8 mouse cellular contexts compared by ENCODE assay signal in genomic region chr1:131555042-131555812, GRCm38 (mm10). TPM values are rescaled to one million over a fixed set of nuclear protein-coding genes. Genes with fewer than 3 reads are reported as not detected.
DNase-seq lines count a peak whose midpoint lies in the region; ATAC-seq and TF ChIP-seq lines count a peak whose summit lies in the region.

No protein-coding gene starts in this region.

- no peaks in the 10 kb centered on the region for H3K9me3 ChIP-seq in hindbrain, embryonic 14.5 days (ENCODE audit: control insufficient read depth, low read length)

- CTCF ChIA-PET in Patski (lab: Charles Lee): interaction anchor here (0.6 to 2.7 kb wide), 18 partner anchors 9 to 424 kb away, joined by 3 to 31 read pairs (median 3); no protein-coding TSS in a partner anchor

- no peaks in the 10 kb centered on the region for H3K27me3 ChIP-seq in Patski
- H3K27me3 ChIP-seq in hindbrain, embryonic 14.5 days (ENCODE audit: control insufficient read depth, insufficient read depth, low read length): no peaks in the 10 kb centered on the region

- 4% methylated on average over 13 of the region's 13 CpGs for WGBS in hindbrain, embryonic 14.5 days

- POLR2A ChIA-PET in Patski (lab: Charles Lee): no interaction called here

- no peak overlapping the region for H3K4me3 ChIP-seq in hindbrain, embryonic 14.5 days (replicated peaks; ENCODE audit: low read length)

- peak overlapping the region; percentile 45 for H3K4me2 ChIP-seq in hindbrain, embryonic 14.5 days (replicated peaks)

- H3K4me1 ChIP-seq in hindbrain, embryonic 14.5 days (replicated peaks; ENCODE audit: control insufficient read depth, insufficient read depth, low read length): peaks cover 5% of the 10 kb centered on the region; the same call in 1 of the 2 replicates

- peak overlapping the region; percentile 59 for H3K9ac ChIP-seq in hindbrain, embryonic 14.5 days

- in situ Hi-C loops in Patski (cut with MboI; ENCODE audit: low pct_unique_long_range_greater_than_20kb): no loop called here

- TF ChIP-seq CTCF in Patski (IDR thresholded peaks at IDR 0.05): peak; percentile 90

- ATAC-seq in Patski: peak; percentile 84
- ATAC-seq in hindbrain, embryonic 14.5 days (ENCODE audit: low FRiP score): peak; percentile 98

- no peak for DNase-seq in Patski (ENCODE audit: low read depth, low spot score)
- peak; percentile 87 to 91 for DNase-seq in cerebellum, postnatal 14 days
- peak; percentile 64 to 70 for DNase-seq in frontal cortex, postnatal 25 days (ENCODE audit: low spot score in 2 of 2)
- DNase-seq in hindbrain, embryonic 14.5 days (ENCODE audit: low spot score): peak; percentile 89
- peak; percentile 46 to 77 for DNase-seq in layer of hippocampus, postnatal 25 days (ENCODE audit: extremely low spot score in 1 of 2, low spot score in 1 of 2)
- DNase-seq in lung, postnatal 14 days: peak; percentile 84
- DNase-seq in retina, adult 2 months (ENCODE audit: low read depth, low spot score): peak; percentile 52
- DNase-seq in thymus, postnatal 25 days: peak; percentile 81

- no peaks in the 10 kb centered on the region for H3K36me3 ChIP-seq in hindbrain, embryonic 14.5 days (replicated peaks; ENCODE audit: control insufficient read depth, insufficient read depth)

- peak overlapping the region; percentile 85 for H3K27ac ChIP-seq in hindbrain, embryonic 14.5 days

RNA-seq across cellular contexts. Expression of gene Fam72a, which starts 27.5 kb away (rescaled TPM):
- polyA plus RNA-seq in Patski (2021): 2.3 TPM
- polyA plus RNA-seq in hindbrain, embryonic 14.5 days (2014; fragmentation: Nextera tagmentation; extraction: Ambion mirVana): 0.91 and 1.4 TPM in 2 replicates
- total RNA-seq in layer of hippocampus, postnatal 25 days (2021): 1 to 10 TPM; 1.2 to 1.8 TPM

RNA-seq across cellular contexts. Expression of gene Srgap2, which starts 28.1 kb away (rescaled TPM):
- 29.4 TPM for polyA plus RNA-seq in Patski (2021)
- 33.6 and 35.3 TPM in 2 replicates for polyA plus RNA-seq in hindbrain, embryonic 14.5 days (2014; fragmentation: Nextera tagmentation; extraction: Ambion mirVana)
- total RNA-seq in layer of hippocampus, postnatal 25 days (2021): 10 to 100 TPM; 71.6 to 92.4 TPM

RNA-seq across cellular contexts. Expression of gene Avpr1b, which starts 43.8 kb away (rescaled TPM):
- not detected for polyA plus RNA-seq in Patski (2021)
- not detected in 2 replicates for polyA plus RNA-seq in hindbrain, embryonic 14.5 days (2014; fragmentation: Nextera tagmentation; extraction: Ambion mirVana)
- total RNA-seq in layer of hippocampus, postnatal 25 days (2021): under 1 TPM; 0.12 to 0.44 TPM
